Mouse (Mus musculus) bone marrow macrophage, adult 2 months (primary cell): ENCODE measurements around the gene Ltbr.

Source experiments
- CTCF ChIP-seq: IDR thresholded peaks from 2 replicates; pipeline ENCODE4 v1.5.1; 2012; ENCODE audit warnings: low read depth, mild to moderate bottlenecking, low read length, moderate library complexity
- POLR2A ChIP-seq: IDR thresholded peaks from 2 replicates; pipeline ENCODE4 v1.6.1; 2012; ENCODE audit warnings: mild to moderate bottlenecking, low read depth, low read length, borderline replicate concordance

DNA sequence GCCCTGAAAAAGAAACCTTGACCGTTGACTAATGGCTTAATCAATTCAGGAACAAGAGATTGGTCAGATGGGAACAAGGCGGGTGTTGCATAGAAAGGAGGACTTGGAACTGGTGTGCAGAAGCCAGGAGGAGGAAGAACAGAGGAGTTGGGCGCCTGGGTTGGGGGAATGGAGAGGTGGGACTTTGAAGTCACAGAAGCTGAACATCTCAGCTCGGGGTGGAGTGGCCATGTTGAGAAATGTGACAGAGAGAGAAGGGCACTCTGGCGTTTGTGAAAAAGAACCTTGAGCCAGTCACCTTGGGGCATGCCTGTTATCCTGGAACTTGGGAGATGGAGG lies 38.3 kb upstream of the Ltbr start:
- TF ChIP-seq POLR2A = no peak
- no peak for TF ChIP-seq CTCF
